Mouse (Mus musculus): Measurements from ENCODE around the gene Rprd2. TPM values are rescaled to one million over a fixed set of nuclear protein-coding genes. Genes with fewer than 3 reads are reported as not detected.
"Not testable (repeated sequence)": the region's sequence is repeated elsewhere in the genome, so short reads cannot be mapped to it uniquely, and the experiment has no call there.

Gene Rprd2
- polyA plus RNA-seq, 1 experiment from 2014 or later = 23.5 TPM

DNA sequence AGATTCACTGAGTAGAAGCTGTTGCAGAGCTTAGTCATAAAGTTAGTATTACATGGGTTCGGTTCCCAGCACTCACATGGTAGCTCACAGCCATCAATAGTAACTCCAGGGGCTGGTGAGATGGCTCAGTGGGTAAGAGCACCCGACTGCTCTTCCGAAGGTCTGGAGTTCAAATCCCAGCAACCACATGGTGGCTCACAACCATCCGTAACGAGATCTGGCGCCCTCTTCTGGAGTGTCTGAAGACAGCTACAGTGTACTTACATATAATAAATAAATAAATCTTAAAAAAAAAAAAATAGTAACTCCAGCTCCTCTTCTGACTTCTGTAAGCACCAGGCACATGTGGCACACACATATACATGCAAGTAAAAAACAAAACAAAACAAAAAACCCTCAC, 11.0 kb downstream of the Rprd2 start:
- WGBS = 98% methylated on average over 3 of the region's 6 CpGs
- ATAC-seq (ENCODE audit: insufficient number of reproducible peaks, low FRiP score, low TSS enrichment, low read depth); H3K36me3 ChIP-seq (ENCODE audit: control insufficient read depth, insufficient read depth, low read length): not testable (repeated sequence)

DNA sequence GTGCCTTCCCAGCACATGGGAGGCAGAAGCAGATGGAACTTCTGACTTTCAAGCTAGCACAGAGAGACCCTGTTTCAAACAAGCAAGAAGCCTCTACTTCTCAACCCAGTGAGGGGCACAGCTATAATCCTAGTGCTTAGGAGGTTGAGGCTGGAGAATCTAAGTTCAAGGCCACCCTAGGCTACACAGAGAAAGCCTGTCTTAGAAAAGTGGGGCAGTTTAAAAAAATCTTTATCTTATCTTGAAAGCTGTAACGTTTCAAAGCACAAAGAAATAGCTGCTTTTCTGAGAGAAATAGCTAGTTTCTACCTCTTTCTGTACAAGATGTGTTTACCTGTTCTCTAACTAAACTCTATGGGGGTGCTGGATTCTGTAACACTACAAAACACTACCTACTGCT, 12.0 kb downstream of the Rprd2 start:
- H3K27me3 ChIP-seq (ENCODE audit: control insufficient read depth, insufficient read depth, low read length) = no peaks in the 10 kb centered on the region
- DNase-seq (ENCODE audit: low spot score) = no peak
- no peak overlapping the region for H3K27ac ChIP-seq (replicated peaks; ENCODE audit: low read depth, low read length)
- H3K4me2 ChIP-seq (ENCODE audit: low read depth, severe bottlenecking) = no peak overlapping the region
- 95% methylated on average over 1 of the region's 1 CpGs for WGBS
- H3K4me3 ChIP-seq (ENCODE audit: low read depth, low read length) = no peak overlapping the region
- ATAC-seq (ENCODE audit: insufficient number of reproducible peaks, low FRiP score, low TSS enrichment, low read depth) = no peak
- H3K9me3 ChIP-seq (ENCODE audit: control insufficient read depth, low read length) = no peaks in the 10 kb centered on the region
- H3K36me3 ChIP-seq (ENCODE audit: control insufficient read depth, insufficient read depth, low read length) = peaks cover 7% of the 10 kb centered on the region; the same call in 1 of the 2 replicates
- no peak overlapping the region for H3K9ac ChIP-seq (ENCODE audit: low read length)
- H3K4me1 ChIP-seq (ENCODE audit: control insufficient read depth, insufficient read depth, low read length) = no peaks in the 10 kb centered on the region

More for the DNA sequence above, 11.0 kb downstream of the Rprd2 start:
- H3K9ac ChIP-seq (ENCODE audit: low read length); H3K4me1 ChIP-seq (ENCODE audit: control insufficient read depth, insufficient read depth, low read length); H3K4me3 ChIP-seq (ENCODE audit: low read depth, low read length); H3K27me3 ChIP-seq (ENCODE audit: control insufficient read depth, insufficient read depth, low read length); DNase-seq (ENCODE audit: low spot score); H3K27ac ChIP-seq (replicated peaks; ENCODE audit: low read depth, low read length); H3K4me2 ChIP-seq (ENCODE audit: low read depth, severe bottlenecking); H3K9me3 ChIP-seq (ENCODE audit: control insufficient read depth, low read length): not testable (repeated sequence)

DNA sequence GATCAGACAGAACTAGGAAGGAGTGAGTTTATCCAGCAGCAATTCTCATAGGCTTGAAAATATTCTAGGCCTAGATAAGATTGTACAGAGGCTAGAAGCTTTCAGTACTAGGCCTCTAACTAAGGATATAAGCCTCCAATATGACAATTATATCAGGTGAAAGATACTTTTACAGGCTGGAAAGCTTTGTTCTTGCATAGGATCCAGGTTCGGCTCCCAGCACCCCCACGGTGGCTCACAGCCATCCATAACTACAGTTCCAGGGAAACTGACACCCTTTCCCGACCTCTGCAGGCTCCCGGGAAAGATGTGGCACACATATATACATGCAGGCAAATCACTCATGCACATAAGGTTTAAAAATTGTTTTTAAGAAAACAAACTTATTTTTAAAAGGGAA, 14.8 kb downstream of the Rprd2 start:
- peaks cover 7% of the 10 kb centered on the region; the same call in 1 of the 2 replicates for H3K36me3 ChIP-seq (ENCODE audit: control insufficient read depth, insufficient read depth, low read length)
- no peaks in the 10 kb centered on the region for H3K27me3 ChIP-seq (ENCODE audit: control insufficient read depth, insufficient read depth, low read length)
- DNase-seq (ENCODE audit: low spot score) = no peak
- 93% methylated on average over 4 of the region's 4 CpGs for WGBS
- ATAC-seq (ENCODE audit: insufficient number of reproducible peaks, low FRiP score, low TSS enrichment, low read depth) = no peak
- no peaks in the 10 kb centered on the region for H3K4me1 ChIP-seq (ENCODE audit: control insufficient read depth, insufficient read depth, low read length)
- H3K27ac ChIP-seq (replicated peaks; ENCODE audit: low read depth, low read length) = no peak overlapping the region
- no peaks in the 10 kb centered on the region for H3K9me3 ChIP-seq (ENCODE audit: control insufficient read depth, low read length)
- no peak overlapping the region for H3K9ac ChIP-seq (ENCODE audit: low read length)
- no peak overlapping the region for H3K4me3 ChIP-seq (ENCODE audit: low read depth, low read length)
- no peak overlapping the region for H3K4me2 ChIP-seq (ENCODE audit: low read depth, severe bottlenecking)

DNA sequence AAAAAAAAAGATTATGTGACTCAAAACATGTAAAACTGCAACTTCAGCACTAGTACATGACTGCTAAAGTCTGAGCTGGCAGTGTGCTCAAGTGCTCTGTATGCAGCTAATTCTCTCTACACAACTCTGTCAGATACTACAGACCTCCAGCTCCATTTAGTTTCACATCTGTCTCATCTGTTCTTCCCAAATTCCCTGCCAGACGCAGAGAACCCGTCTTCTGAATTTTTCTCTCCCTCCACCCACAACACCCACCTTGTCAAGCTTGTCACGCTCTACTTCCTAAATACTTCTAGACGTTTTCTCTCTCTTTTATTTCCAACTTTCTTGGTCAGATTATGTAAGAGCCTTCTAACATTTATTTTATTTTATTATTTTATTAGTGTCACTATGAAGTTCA, 19.9 kb downstream of the Rprd2 start:
- Histone ChIP-seq H3K4me2 (ENCODE audit: low read depth, severe bottlenecking) (no peak overlapping the region), H3K27ac (replicated peaks; ENCODE audit: low read depth, low read length) (no peak overlapping the region), H3K4me1 (ENCODE audit: control insufficient read depth, insufficient read depth, low read length) (no peaks in the 10 kb centered on the region), H3K9me3 (ENCODE audit: control insufficient read depth, low read length) (no peaks in the 10 kb centered on the region), H3K27me3 (ENCODE audit: control insufficient read depth, insufficient read depth, low read length) (no peaks in the 10 kb centered on the region), H3K9ac (ENCODE audit: low read length) (no peak overlapping the region), H3K4me3 (ENCODE audit: low read depth, low read length) (no peak overlapping the region), H3K36me3 (ENCODE audit: control insufficient read depth, insufficient read depth, low read length) (no peaks in the 10 kb centered on the region; the same call in 1 of the 2 replicates)
- no peak for ATAC-seq (ENCODE audit: insufficient number of reproducible peaks, low FRiP score, low TSS enrichment, low read depth)
- 90% methylated on average over 4 of the region's 4 CpGs for WGBS
- DNase-seq (ENCODE audit: low spot score) = no peak

DNA sequence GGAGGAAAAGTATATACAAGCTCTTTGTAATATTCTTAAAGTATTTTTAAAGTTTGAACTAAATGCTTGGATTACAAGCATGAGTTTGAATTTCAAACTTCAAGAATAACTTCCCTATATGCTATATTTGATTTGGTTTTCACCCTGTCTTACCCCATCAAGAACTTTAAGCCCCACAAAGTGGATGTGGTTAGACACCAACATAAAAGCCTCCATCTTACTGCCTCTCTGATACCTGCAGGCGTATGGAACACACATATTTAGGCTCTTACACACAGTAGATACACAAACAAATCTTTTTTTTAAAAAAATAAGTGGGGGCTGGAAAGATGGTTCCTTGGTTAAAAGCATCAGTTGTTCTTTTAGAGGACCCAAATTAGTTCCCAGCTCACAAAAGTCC, 24.4 kb downstream of the Rprd2 start:
- Histone ChIP-seq H3K4me2 (ENCODE audit: low read depth, severe bottlenecking) (no peak overlapping the region), H3K36me3 (ENCODE audit: control insufficient read depth, insufficient read depth, low read length) (no peaks in the 10 kb centered on the region), H3K9me3 (ENCODE audit: control insufficient read depth, low read length) (no peaks in the 10 kb centered on the region), H3K4me1 (ENCODE audit: control insufficient read depth, insufficient read depth, low read length) (no peaks in the 10 kb centered on the region), H3K4me3 (ENCODE audit: low read depth, low read length) (no peak overlapping the region), H3K27me3 (ENCODE audit: control insufficient read depth, insufficient read depth, low read length) (no peaks in the 10 kb centered on the region), H3K9ac (ENCODE audit: low read length) (no peak overlapping the region), H3K27ac (replicated peaks; ENCODE audit: low read depth, low read length) (no peak overlapping the region)
- ATAC-seq (ENCODE audit: insufficient number of reproducible peaks, low FRiP score, low TSS enrichment, low read depth) (no peak), DNase-seq (ENCODE audit: low spot score) (no peak)
- WGBS = 90% methylated on average over 1 of the region's 1 CpGs

DNA sequence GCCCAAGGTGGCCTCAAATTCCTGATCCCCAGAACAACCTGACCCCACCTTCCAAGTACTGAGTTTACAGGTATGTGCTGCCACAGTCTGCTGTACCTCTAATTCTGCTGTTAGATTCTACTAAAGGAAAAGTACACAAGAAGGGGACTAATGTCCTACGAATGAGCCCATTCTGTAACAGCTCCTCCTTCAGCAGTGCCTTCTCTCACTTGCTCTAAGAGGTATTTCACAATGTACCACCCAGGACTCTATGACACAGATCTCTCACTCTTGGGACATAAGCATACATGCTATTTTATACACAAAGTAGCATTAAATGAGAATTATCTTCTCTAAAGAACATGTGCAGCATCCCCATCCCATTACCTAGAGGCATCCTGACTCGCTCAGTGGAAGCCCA, 25.0 kb downstream of the Rprd2 start:
- H3K27me3 ChIP-seq (ENCODE audit: control insufficient read depth, insufficient read depth, low read length) = no peaks in the 10 kb centered on the region
- H3K4me3 ChIP-seq (ENCODE audit: low read depth, low read length) = no peak overlapping the region
- 83% methylated on average over 2 of the region's 2 CpGs for WGBS
- H3K36me3 ChIP-seq (ENCODE audit: control insufficient read depth, insufficient read depth, low read length) = no peaks in the 10 kb centered on the region
- DNase-seq (ENCODE audit: low spot score) (no peak), ATAC-seq (ENCODE audit: insufficient number of reproducible peaks, low FRiP score, low TSS enrichment, low read depth) (no peak)
- H3K4me2 ChIP-seq (ENCODE audit: low read depth, severe bottlenecking) = no peak overlapping the region
- H3K9me3 ChIP-seq (ENCODE audit: control insufficient read depth, low read length) = no peaks in the 10 kb centered on the region
- H3K27ac ChIP-seq (replicated peaks; ENCODE audit: low read depth, low read length) = no peak overlapping the region
- no peak overlapping the region for H3K9ac ChIP-seq (ENCODE audit: low read length)
- no peaks in the 10 kb centered on the region for H3K4me1 ChIP-seq (ENCODE audit: control insufficient read depth, insufficient read depth, low read length)

DNA sequence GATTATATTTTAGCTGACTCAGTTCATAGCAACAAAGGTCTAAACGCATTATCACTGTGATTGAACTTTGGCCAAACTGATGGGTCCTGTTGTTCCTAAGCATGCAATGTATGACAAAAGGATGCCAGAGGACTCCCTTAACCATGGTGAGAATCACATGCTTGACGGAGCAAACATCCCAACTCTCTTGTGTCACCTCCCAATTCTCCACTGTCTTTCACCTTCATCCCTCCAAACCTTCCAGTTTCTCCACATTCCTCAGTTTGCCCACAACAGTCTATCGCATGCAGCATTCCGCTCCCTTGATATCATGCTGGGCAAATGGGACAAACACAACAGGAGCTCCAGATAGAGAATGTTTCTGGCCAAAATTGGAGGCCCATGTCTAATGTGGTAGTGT, 33.2 kb downstream of the Rprd2 start:
- Histone ChIP-seq H3K27ac (replicated peaks; ENCODE audit: low read depth, low read length) (no peak overlapping the region), H3K9ac (ENCODE audit: low read length) (no peak overlapping the region), H3K9me3 (ENCODE audit: control insufficient read depth, low read length) (no peaks in the 10 kb centered on the region), H3K4me2 (ENCODE audit: low read depth, severe bottlenecking) (no peak overlapping the region), H3K4me3 (ENCODE audit: low read depth, low read length) (no peak overlapping the region), H3K4me1 (ENCODE audit: control insufficient read depth, insufficient read depth, low read length) (no peaks in the 10 kb centered on the region), H3K27me3 (ENCODE audit: control insufficient read depth, insufficient read depth, low read length) (no peaks in the 10 kb centered on the region), H3K36me3 (ENCODE audit: control insufficient read depth, insufficient read depth, low read length) (peaks cover 12% of the 10 kb centered on the region)
- DNase-seq (ENCODE audit: low spot score) (no peak), ATAC-seq (ENCODE audit: insufficient number of reproducible peaks, low FRiP score, low TSS enrichment, low read depth) (no peak)
- WGBS = 93% methylated on average over 4 of the region's 4 CpGs

DNA sequence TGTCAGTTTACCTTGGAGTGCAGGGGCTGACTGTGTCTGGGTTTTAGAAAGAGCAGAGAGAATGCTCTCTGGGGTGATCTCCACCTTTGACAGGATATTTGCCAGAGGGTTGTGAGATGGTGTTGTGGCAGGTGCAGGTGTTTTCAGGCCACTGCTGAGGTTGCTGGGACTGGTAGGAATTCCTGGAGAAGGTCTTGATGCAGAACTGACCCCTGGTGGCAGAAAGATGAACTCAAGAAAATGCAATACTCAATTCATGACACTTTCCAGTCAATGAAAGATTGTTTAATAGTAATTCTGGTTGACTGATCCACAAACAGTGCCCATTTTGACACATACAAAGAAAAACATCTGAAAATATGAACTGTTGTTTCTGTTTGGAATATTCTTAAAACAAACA, 46.7 kb downstream of the Rprd2 start:
- no peaks in the 10 kb centered on the region for H3K27me3 ChIP-seq (ENCODE audit: control insufficient read depth, insufficient read depth, low read length)
- H3K4me2 ChIP-seq (ENCODE audit: low read depth, severe bottlenecking) = no peak overlapping the region
- no peak overlapping the region for H3K27ac ChIP-seq (replicated peaks; ENCODE audit: low read depth, low read length)
- no peak overlapping the region for H3K4me3 ChIP-seq (ENCODE audit: low read depth, low read length)
- H3K36me3 ChIP-seq (ENCODE audit: control insufficient read depth, insufficient read depth, low read length) = peaks cover 5% of the 10 kb centered on the region; the same call in 1 of the 2 replicates
- no peaks in the 10 kb centered on the region for H3K4me1 ChIP-seq (ENCODE audit: control insufficient read depth, insufficient read depth, low read length)
- DNase-seq (ENCODE audit: low spot score) (no peak), ATAC-seq (ENCODE audit: insufficient number of reproducible peaks, low FRiP score, low TSS enrichment, low read depth) (no peak)
- no peak overlapping the region for H3K9ac ChIP-seq (ENCODE audit: low read length)
- H3K9me3 ChIP-seq (ENCODE audit: control insufficient read depth, low read length) = no peaks in the 10 kb centered on the region

DNA sequence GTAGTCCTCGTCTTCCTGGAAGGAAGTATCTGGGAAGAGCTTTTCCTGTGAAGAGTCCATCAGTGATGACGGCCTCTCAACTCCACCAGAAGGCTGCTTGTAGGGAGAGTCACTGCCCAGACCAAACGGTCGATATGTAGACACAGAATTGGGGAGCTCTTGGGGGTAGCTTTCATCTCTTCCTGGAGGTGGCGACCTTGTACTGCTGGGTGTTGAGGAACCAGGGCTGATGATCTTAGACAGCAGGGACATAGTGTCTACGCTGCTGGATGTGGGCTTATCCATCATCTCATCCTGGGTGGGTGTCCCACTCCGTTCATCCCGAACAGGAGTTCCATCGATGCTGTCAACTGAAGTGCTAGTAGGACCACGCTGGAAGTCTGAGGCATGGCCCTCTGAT, 53.1 kb downstream of the Rprd2 start:
- H3K27me3 ChIP-seq (ENCODE audit: control insufficient read depth, insufficient read depth, low read length) = no peaks in the 10 kb centered on the region
- DNase-seq (ENCODE audit: low spot score) (no peak), ATAC-seq (ENCODE audit: insufficient number of reproducible peaks, low FRiP score, low TSS enrichment, low read depth) (no peak)
- WGBS = 89% methylated on average over 10 of the region's 10 CpGs
- no peak overlapping the region for H3K4me3 ChIP-seq (ENCODE audit: low read depth, low read length)
- no peak overlapping the region for H3K9ac ChIP-seq (ENCODE audit: low read length)
- no peak overlapping the region for H3K4me2 ChIP-seq (ENCODE audit: low read depth, severe bottlenecking)
- no peaks in the 10 kb centered on the region for H3K9me3 ChIP-seq (ENCODE audit: control insufficient read depth, low read length)
- no peak overlapping the region for H3K27ac ChIP-seq (replicated peaks; ENCODE audit: low read depth, low read length)
- no peaks in the 10 kb centered on the region for H3K4me1 ChIP-seq (ENCODE audit: control insufficient read depth, insufficient read depth, low read length)
- H3K36me3 ChIP-seq (ENCODE audit: control insufficient read depth, insufficient read depth, low read length) = peaks cover 12% of the 10 kb centered on the region; the same call in 1 of the 2 replicates
